Mouse (Mus musculus) left cerebral cortex, postnatal 36 days (tissue): Measurements from ENCODE around the gene Pakap. TPM values are rescaled to one million over a fixed set of nuclear protein-coding genes. Genes with fewer than 3 reads are reported as not detected.

Experiments used
- DNase-seq, 2 experiments: peaks; one replicate each; pipeline ENCODE4 v3.0.0; 2021 to 2022; ENCODE audit warnings: low spot score in 2 of 2, mixed read lengths in 1 of 2
- intact Hi-C: fragments of 180-260 bp; cut with DNase I; formaldehyde crosslinking; loops from one replicate; pipeline ENCODE4 v1.15.1; 2025
- total RNA-seq, 2 experiments: library from RNA; stranded (reverse); gene quantifications; 2 replicates each; pipeline ENCODE4 v1.2.3; 2021

Pakap gene
- total RNA-seq, 2 experiments from 2014 or later: 15.8 to 21.2 TPM

DNA sequence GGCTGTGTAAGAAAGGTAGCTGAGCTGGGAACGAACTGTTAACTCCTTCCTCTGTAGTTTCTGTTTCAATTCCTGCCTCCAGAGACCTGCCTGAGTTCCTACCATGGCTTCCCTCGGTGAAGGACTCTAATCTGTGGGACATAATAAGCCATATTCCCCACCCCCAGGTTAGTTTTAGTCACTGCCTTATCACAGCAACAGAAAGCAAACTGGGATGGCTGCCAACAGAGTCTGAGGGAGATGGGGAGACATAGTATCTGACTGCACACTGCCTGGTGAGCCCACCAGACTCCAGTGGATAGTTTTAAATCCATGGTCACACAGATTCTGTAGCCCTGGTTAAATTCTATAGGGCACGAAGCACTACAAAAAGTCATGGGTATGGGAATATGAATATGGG is 165.5 kb downstream of the Pakap start:
- intact Hi-C loops: no loop called here
- no peak for DNase-seq

- intact Hi-C loops: no loop called here
- no peak for DNase-seq
Observed at GRCm38 (mm10) chr4:57735426-57735825, 167.4 kb downstream of the Pakap start.

- no peak for DNase-seq
- intact Hi-C loops: no loop called here
Observed at GRCm38 (mm10) chr4:57738856-57739552, 171.0 kb downstream of the Pakap start.

DNA sequence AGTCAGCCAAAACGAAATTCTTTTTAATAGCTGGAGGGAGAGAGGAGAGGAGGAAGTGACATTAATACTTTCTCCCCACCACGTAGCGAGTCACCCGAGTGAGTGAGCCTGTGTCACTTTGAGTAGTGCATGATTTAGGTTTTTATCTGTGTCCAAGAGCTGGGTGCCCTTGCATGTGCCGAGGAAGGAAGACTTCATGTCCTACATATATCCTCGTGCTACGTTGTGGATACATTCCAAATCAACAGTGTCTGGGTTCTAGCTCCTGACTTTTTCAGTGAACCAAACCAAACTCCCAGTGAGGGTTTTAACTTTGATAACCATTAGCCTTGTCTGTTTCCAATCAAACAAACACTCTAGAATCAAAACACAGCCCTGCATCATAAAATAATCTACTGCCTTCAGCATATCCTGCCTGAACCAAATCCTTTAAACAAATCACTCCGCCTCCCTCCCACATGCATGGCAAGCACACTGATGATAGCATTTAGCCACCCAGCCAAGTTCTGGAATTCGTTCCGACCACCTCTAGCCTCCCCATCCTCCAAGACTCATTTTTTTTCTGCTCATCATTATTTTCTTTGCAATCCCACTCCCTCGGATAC is 175.4 kb downstream of the Pakap start:
- intact Hi-C loops: no loop called here
- no peak for DNase-seq

DNA sequence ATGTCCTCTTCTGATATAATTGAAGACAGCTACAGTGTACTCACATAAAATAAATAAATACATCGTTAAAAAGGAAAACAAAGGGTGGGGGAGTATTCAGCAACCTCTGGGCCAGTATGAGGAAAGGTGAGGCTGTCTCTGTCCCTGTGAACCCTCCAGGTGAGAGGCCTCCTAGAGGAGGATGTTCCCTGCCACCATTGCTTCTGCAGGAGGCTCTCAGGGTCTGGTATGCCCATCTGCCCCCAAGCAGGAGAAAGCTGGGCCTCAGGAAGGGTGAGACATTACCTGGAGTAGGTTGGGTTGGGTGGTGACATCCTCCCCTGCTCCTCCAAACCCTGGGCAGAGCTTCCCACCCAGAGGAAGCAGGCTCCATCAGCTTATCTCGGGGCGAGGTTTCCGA is 182.7 kb downstream of the Pakap start:
- intact Hi-C loops: no loop called here
- DNase-seq: no peak

DNA sequence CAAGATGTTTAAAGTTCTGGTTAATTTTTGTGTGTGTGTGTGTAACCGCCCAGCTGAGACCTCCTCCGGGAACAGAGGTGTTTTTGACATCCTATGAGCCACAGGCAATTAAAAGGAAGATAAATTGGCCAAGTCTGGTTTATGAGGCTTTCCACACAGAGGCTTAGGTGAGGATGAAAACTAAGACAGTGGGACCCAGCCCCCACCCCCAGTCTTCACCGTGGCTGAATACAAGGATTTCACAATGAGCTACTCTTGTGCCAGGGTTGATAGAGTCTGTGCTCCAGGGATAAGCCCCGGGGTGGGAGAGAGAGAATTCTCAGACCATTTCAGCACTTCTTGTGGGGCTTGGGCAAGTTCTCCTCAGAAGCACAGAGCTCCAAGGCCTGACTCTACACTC is 183.1 kb downstream of the Pakap start:
- intact Hi-C loops: no loop called here
- no peak for DNase-seq

- intact Hi-C loops: no loop called here
Observed at GRCm38 (mm10) chr4:57751566-57751965, 183.6 kb downstream of the Pakap start.

DNA sequence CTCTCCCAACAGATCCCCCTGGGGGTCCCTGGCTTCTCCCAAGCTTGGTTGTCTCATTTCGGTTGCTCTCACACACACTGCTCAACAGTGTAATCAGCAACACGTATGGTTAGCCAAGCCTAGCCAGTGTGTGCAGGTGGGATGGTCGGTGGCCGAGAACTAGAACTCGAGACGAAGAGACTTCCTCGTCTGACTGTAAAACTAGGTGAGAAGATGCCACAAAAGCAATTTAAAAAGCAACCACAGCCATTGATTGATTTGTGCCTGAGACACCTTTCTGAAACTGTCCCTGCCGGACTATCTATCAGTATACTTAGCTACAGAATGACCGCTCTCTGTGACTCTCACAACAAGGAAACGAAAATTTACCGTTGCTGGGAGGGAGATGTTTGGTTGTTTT is 187.1 kb downstream of the Pakap start:
- intact Hi-C loops: no loop called here
- DNase-seq: no peak

More at GRCm38 (mm10) chr4:57751566-57751965, 183.6 kb downstream of the Pakap start:
- no peak for DNase-seq

- intact Hi-C loops: no loop called here
- no peak for DNase-seq
Observed at GRCm38 (mm10) chr4:57757997-57758396, 190.0 kb downstream of the Pakap start.

DNA sequence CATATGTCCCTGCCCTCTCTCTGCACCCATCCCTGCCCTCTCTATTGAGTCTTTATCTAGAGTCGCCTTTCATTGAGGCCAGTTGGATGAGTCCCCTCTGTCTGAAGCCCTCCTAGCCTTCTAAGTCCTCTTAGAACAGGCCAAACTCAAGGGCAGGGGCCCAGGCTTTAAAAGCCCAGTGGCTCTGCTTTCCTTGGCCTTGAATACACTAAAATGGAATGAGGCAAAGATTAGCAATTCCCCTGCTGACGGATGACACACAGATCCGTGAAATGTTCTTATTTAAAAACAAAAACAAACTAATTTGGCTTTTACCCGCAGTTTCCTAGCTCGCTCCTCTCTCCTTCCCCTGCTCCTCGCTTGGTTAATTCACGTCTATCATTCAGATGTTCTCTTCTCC is 194.4 kb downstream of the Pakap start:
- intact Hi-C loops: no loop called here
- no peak for DNase-seq

GRCm38 (mm10) chr4:57764392-57764791 is 196.4 kb downstream of the Pakap start:
- intact Hi-C loops: no loop called here
- DNase-seq: no peak

DNA sequence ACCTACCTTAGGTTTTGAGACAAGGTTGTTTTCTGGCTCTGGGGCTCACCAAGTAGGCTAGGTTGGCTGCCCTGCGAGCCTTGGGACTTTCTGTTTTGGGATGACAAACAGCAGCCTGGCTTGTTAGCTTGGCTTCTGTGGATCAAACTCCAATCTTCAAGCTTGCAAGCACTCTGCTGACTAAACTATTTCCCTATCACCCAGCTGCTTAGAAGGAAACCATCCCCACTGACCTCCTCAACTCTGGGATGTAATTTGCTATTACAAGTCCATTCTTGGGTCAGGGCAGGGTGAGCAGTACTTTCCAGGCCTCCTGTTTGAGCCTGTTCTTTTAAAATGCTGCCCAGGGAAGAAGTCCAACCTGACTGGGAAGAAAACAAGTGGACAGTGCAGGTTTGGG is 196.9 kb downstream of the Pakap start:
- no peak for DNase-seq
- intact Hi-C loops: no loop called here

DNA sequence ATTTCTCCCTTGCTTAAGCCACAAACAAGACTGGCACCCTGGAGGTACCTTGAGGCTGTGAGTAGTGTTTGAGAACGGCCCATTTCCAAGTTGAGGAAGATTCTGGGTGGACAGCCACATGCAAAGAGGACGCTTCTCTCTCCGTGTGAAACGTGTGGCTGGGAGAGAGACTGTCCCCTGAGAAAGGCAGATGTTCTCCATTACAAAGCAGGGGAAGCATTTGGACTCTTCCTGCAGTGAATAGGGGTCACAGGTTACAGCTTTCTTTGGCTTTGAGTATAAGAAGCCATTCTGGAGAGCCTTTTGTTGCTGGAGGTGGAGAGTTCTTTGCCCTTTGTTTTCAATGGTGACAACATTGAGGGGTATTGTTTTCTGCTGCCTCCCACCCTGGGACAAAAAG is 197.8 kb downstream of the Pakap start:
- DNase-seq: no peak
- intact Hi-C loops: no loop called here

DNA sequence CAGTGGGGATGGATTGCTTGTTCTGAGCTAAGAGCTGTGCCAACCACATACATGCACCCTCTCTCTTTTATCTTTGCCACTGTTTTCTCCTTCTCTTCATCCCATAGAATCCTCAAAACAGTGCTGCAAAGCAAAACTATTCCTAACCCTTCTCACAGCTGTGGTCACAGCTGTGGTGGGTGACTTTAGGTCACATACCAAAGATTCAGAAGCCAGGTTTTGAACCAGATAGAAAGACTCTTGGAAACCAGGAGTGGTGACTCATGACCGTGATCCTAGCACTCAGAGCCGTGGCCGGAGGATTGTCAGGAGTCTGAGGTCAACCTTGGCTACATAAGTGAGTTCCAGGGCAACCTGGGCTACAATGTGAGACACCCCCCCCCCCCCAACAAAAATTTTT is 201.0 kb downstream of the Pakap start:
- no peak for DNase-seq
- intact Hi-C loops: no loop called here

DNA sequence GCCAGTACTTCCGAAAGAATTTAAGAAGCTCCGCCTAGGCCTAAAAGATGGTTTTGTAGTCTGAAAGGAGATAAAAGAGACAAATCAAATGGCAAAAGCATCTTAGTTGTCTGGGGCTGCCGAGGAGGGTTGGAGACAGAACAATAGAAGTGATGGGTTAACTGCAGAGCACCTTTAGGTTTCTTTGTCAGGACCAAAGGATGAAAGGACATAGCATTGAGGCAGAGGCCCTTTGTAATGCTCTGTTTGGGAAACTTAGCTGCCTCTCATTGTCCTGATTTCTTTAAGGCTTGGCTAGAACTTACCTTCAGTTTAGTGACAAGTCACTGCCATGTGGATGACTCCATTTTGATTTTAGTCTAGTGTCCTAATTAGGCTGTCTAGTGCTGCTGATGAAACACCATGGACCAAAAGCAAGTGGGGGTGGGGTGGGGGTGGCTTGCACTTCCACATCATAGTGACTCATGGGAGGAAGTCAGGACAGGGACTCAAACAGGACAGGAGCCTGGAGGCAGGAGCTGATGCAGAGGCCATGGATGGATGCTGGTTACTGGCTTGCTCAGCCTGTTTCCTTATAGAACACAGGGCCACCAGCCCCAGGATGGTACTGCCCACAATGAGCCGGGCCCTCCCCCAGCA is 202.3 kb downstream of the Pakap start:
- intact Hi-C loops: no loop called here
- no peak for DNase-seq

DNA sequence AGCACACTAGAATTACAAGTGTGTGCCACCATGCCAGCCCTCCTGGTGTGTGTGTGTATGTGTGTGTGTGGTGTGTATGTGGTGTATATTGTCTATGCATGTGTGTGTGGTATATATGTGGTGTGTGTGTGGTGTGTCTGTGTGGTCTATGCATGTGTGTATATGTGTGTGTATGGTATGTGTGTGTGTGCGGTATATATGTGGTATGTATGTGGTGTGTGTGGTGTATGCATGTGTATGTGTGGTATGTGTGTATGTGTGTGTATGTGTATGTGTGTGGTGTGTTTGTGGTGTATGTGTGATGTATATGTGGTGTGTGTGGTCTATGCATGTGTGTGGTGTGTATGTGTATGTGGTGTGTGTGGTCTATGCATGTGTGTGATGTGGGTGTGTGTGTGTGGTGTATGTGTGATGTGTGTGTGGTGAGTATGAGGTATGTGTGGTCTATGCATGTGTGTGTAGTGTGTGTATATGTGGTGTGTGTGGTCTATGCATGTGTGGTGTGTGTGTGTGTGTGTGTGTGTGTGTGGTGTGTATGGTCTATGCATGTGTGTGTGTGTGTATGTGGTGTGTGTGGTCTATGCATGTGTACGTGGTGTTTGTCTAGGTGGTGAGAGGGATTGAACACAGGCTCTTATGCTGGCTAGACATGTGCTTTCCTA is 203.7 kb downstream of the Pakap start:
- intact Hi-C loops: no loop called here
- DNase-seq: no peak

GRCm38 (mm10) chr4:57772851-57773510 is 205.0 kb downstream of the Pakap start:
- intact Hi-C loops: no loop called here
- DNase-seq: no peak

DNA sequence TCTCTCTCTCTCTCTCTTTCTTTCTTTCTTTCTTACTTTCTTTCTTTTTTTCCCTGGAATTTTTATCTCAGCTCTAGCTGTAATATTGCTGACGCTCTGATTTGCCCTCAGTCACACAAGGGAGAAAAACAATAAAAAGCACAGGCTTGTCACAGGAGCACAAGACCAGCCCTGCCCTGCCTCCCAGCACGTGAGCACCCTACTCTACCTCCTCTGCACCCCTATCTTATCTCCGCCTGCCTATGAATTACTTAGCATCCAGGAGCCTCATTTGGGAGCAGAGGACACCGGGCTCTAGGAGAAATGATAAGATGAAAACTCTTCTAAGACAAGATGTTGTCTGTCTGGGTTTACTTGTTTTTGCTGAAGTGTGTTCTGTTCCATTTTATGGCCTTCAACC is 206.5 kb downstream of the Pakap start:
- intact Hi-C loops: no loop called here
- no peak for DNase-seq

GRCm38 (mm10) chr4:57775582-57775981 is 207.6 kb downstream of the Pakap start:
- intact Hi-C loops: no loop called here
- DNase-seq: no peak

DNA sequence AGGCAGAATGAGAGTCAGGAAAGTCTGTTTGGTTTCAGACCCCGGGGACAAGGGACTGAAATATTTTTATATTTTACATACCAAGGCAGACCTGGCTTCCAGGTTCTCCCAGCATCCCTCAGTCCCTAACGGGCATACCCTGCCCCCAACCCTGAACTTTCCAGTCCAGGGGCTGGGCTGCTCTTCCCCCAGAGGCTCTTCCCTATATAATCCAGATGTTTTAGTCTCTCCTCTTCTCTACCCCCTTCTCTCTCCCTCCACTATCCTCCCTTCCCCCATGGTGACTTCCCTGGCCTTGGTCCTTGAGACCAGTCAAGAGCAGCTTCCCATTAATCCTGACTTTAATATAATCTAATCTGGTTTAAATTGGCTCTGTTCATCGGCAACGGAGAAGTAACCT is 212.4 kb downstream of the Pakap start:
- DNase-seq: no peak
- intact Hi-C loops: loop anchor here (5.0 kb wide), 2 partner anchors 102 to 108 kb away; no protein-coding TSS in a partner anchor
